Mouse (Mus musculus) E14TG2a.4 (cell line): ENCODE results near the gene Ifna16.

Experiments used
- CTCF ChIP-seq: conservative IDR thresholded peaks from 2 replicates; pipeline ENCODE4 v1.5.1; 2014; ENCODE audit warnings: low read length
- NANOG ChIP-seq: IDR thresholded peaks from 2 replicates; pipeline ENCODE4 v1.6.1; 2014; ENCODE audit warnings: borderline replicate concordance, low read length, mixed read lengths

DNA sequence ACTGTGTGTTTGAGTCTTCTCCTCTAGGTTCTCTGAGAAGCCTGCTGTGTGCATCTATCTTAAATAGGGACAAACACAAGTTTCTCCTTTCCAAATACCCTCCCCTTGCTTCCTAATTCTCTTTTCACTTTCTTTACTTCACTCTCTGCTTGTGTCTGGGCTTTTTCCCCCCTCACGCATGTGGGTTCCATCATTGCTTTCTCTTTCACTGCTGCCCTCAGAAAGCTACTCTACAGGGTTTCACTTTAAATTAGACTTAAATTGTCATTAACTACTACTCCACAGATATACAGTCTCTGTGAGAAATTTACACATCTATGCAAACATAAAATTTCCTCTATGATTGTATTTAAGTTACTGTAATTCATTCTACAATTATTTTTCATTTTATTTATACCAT lies 7.1 kb upstream of the Ifna16 start, which contains the start of gene Ifna2:
- TF ChIP-seq CTCF (no peak), NANOG (no peak)
